Mouse (Mus musculus): ENCODE measurements around the gene Ilf2.

- TF ChIP-seq POLR2A (IDR thresholded peaks at IDR 0.05; ENCODE audit: control insufficient read depth, extremely low read depth, insufficient read depth, low read length, poor library complexity) (no peak), CTCF (IDR thresholded peaks at IDR 0.05; ENCODE audit: borderline replicate concordance, control insufficient read depth, extremely low read depth, insufficient read depth, low read length, poor library complexity) (no peak)
These were observed 25.1 kb upstream of the Ilf2 start for GRCm38 (mm10) chr3:90450874-90451273.
